In genomic region chr2:18928196-18928595, GRCm38 (mm10) we compare ENCODE assay signal across 14 mouse cellular contexts.
DNase-seq lines count a peak whose midpoint lies in the region; ATAC-seq and TF ChIP-seq lines count a peak whose summit lies in the region.
"Had no signal": no experiment of that assay in that cellular context is flagged by ENCODE, and none has a peak within 500 bp of the region (broad histone marks: within the 10 kb centered on the region; RNA-seq: fewer than 3 reads in every experiment).

No protein-coding gene starts in this region.

- WGBS in hindbrain, postnatal 0 days = 48% methylated on average over 8 of the region's 8 CpGs
- 69% methylated on average over 8 of the region's 8 CpGs for WGBS in hindbrain, embryonic 14.5 days
- WGBS in liver, embryonic 13.5 days (ENCODE audit: insufficient replicate concordance) = 43% methylated on average over 8 of the region's 8 CpGs

- no peak overlapping the region for H3K9ac ChIP-seq in hindbrain, postnatal 0 days (replicated peaks; ENCODE audit: low read length)
- no peak overlapping the region for H3K9ac ChIP-seq in hindbrain, embryonic 14.5 days
- H3K9ac ChIP-seq in liver, embryonic 13.5 days = no peak overlapping the region

- H3K9me3 ChIP-seq in hindbrain, postnatal 0 days (ENCODE audit: low read length) = no peaks in the 10 kb centered on the region
- no peaks in the 10 kb centered on the region for H3K9me3 ChIP-seq in hindbrain, embryonic 14.5 days (ENCODE audit: control insufficient read depth, low read length)
- H3K9me3 ChIP-seq in liver, embryonic 13.5 days (replicated peaks) = no peaks in the 10 kb centered on the region

- no peak overlapping the region for H3K4me2 ChIP-seq in hindbrain, postnatal 0 days (ENCODE audit: low read depth, low read length)
- H3K4me2 ChIP-seq in hindbrain, embryonic 14.5 days (replicated peaks) = no peak overlapping the region
- H3K4me2 ChIP-seq in liver, embryonic 13.5 days = no peak overlapping the region
- H3K4me2 ChIP-seq: midbrain, embryonic 11.5 days had no signal

- H3K27ac ChIP-seq in hindbrain, postnatal 0 days = no peak overlapping the region
- H3K27ac ChIP-seq in hindbrain, embryonic 14.5 days = no peak overlapping the region
- peak overlapping the region; percentile 47; the same call in 1 of the 2 replicates for H3K27ac ChIP-seq in liver, embryonic 13.5 days

- ATAC-seq in hindbrain, postnatal 0 days = peak; percentile 19; the same call in 1 of the 2 replicates
- no peak; the same call in 1 of the 2 replicates for ATAC-seq in hindbrain, embryonic 14.5 days (ENCODE audit: low FRiP score)
- ATAC-seq in activated CD4-positive, CD25-positive, alpha-beta regulatory T cell, adult 4 months = peak; percentile 89
- peak; percentile 14; the same call in 1 of the 2 replicates for ATAC-seq in liver, embryonic 13.5 days (ENCODE audit: low read depth)
- ATAC-seq: Patski had no signal

- no peak for TF ChIP-seq CTCF in hindbrain, postnatal 0 days (IDR thresholded peaks at IDR 0.05; ENCODE audit: low read depth)

- no peaks in the 10 kb centered on the region for H3K4me1 ChIP-seq in hindbrain, postnatal 0 days (ENCODE audit: insufficient read depth, low read length)
- no peaks in the 10 kb centered on the region for H3K4me1 ChIP-seq in hindbrain, embryonic 14.5 days (replicated peaks; ENCODE audit: control insufficient read depth, insufficient read depth, low read length)
- H3K4me1 ChIP-seq in liver, embryonic 13.5 days (replicated peaks) = peaks cover 52% of the 10 kb centered on the region

- no peaks in the 10 kb centered on the region for H3K27me3 ChIP-seq in hindbrain, postnatal 0 days (ENCODE audit: insufficient read depth, low read length)
- H3K27me3 ChIP-seq in hindbrain, embryonic 14.5 days (ENCODE audit: control insufficient read depth, insufficient read depth, low read length) = no peaks in the 10 kb centered on the region
- H3K27me3 ChIP-seq in liver, embryonic 13.5 days = no peaks in the 10 kb centered on the region
- H3K27me3 ChIP-seq: Patski had no signal

- no peaks in the 10 kb centered on the region for H3K36me3 ChIP-seq in hindbrain, postnatal 0 days (ENCODE audit: insufficient read depth, low read length)
- no peaks in the 10 kb centered on the region for H3K36me3 ChIP-seq in hindbrain, embryonic 14.5 days (replicated peaks; ENCODE audit: control insufficient read depth, insufficient read depth)
- no peaks in the 10 kb centered on the region for H3K36me3 ChIP-seq in liver, embryonic 13.5 days

- no peak overlapping the region for H3K4me3 ChIP-seq in hindbrain, postnatal 0 days (ENCODE audit: low read length)
- no peak overlapping the region for H3K4me3 ChIP-seq in hindbrain, embryonic 14.5 days (replicated peaks; ENCODE audit: low read length)
- H3K4me3 ChIP-seq in liver, embryonic 13.5 days (replicated peaks) = no peak overlapping the region

- peak; percentile 31 for DNase-seq in cerebellum, adult 11-12 months
- DNase-seq in cerebellum, adult 9-11 months = no peak
- no peak for DNase-seq in hindbrain, postnatal 0 days (ENCODE audit: low spot score)
- no peak for DNase-seq in hindbrain, embryonic 14.5 days (ENCODE audit: low spot score)
- no peak for DNase-seq in liver, embryonic 13.5 days
- DNase-seq in gastrocnemius, adult 8-10 months (ENCODE audit: low spot score in 2 of 2) = no peak
- DNase-seq in embryo, embryonic 9.5 days (ENCODE audit: extremely low spot score) = no peak
- DNase-seq: adrenal gland, postnatal 14 days; B cell, adult 2 months; lung, adult 18-20 months; spleen, adult 18-20 months had no signal
